Mouse (Mus musculus) hindbrain, embryonic 16.5 days (tissue): ENCODE measurements around the gene Hnf1b. TPM values are rescaled to one million over a fixed set of nuclear protein-coding genes. Genes with fewer than 3 reads are reported as not detected.

Source experiments
- ATAC-seq: fragments of 200-750 bp; cut with Nextera tagmentation; 2 replicates; pipeline ENCODE4 v1.8.0; 2017; ENCODE audit warnings: moderate TSS enrichment, moderate library complexity
- H3K27ac ChIP-seq: fragments of 300-500 bp; sonication (generic); 2 replicates; pipeline ENCODE4 v1.5.1; 2014; ENCODE audit warnings: low read depth, mild to moderate bottlenecking, control low read depth, low read length, moderate library complexity
- H3K27me3 ChIP-seq: fragments of 300-500 bp; sonication (generic); replicated peaks from 2 replicates; pipeline ENCODE4 v1.6.1; 2014; ENCODE audit warnings: low read length; ENCODE audit not compliant: control insufficient read depth, insufficient read depth
- H3K36me3 ChIP-seq: fragments of 300-500 bp; sonication (generic); 2 replicates; pipeline ENCODE4 v1.6.1; 2014; ENCODE audit warnings: mild to moderate bottlenecking, low read length, moderate library complexity, mixed read lengths; ENCODE audit not compliant: control insufficient read depth, insufficient read depth
- H3K4me1 ChIP-seq: fragments of 300-500 bp; sonication (generic); 2 replicates; pipeline ENCODE4 v1.6.1; 2014; ENCODE audit warnings: low read depth, low read length; ENCODE audit not compliant: control insufficient read depth, insufficient read depth
- H3K4me2 ChIP-seq: fragments of 300-500 bp; sonication (generic); 2 replicates; pipeline ENCODE4 v1.6.1; 2014; ENCODE audit warnings: mild to moderate bottlenecking, low read length, control low read depth, moderate library complexity
- H3K4me3 ChIP-seq: fragments of 300-500 bp; sonication (generic); 2 replicates; pipeline ENCODE4 v1.5.1; 2014; ENCODE audit warnings: mild to moderate bottlenecking, low read length, control low read depth, moderate library complexity
- H3K9ac ChIP-seq: fragments of 300-500 bp; sonication (generic); 2 replicates; pipeline ENCODE4 v1.6.1; 2014; ENCODE audit warnings: low read depth, mild to moderate bottlenecking, control low read depth, low read length, moderate library complexity
- H3K9me3 ChIP-seq: fragments of 300-500 bp; sonication (generic); 2 replicates; pipeline ENCODE4 v1.6.1; 2014; ENCODE audit warnings: mild to moderate bottlenecking, low read length, moderate library complexity; ENCODE audit not compliant: control insufficient read depth
- WGBS: fragments of 180-500 bp; shearing (Covaris S2); extraction: QIAGEN DNeasy Blood & Tissue Kit; methylation state at CpG from one replicate; pipeline ENCODE4 v1.1.7; 2014; 5-methylcytosine and 5-hydroxymethylcytosine counted together
- polyA plus RNA-seq: library from polyadenylated mRNA; unstranded; fragments of >200 nt; fragmentation: Nextera tagmentation; extraction: Ambion mirVana; gene quantifications from 2 replicates; pipeline ENCODE4 v1.2.1, GENCODE M21; 2015

Gene Hnf1b
- polyA plus RNA-seq, 1 experiment from 2014 or later = 0.33 TPM

GRCm38 (mm10) chr11:83869147-83869546 is 19.3 kb downstream of the Hnf1b start:
- 17% methylated on average over 1 of the region's 1 CpGs for WGBS

GRCm38 (mm10) chr11:83869686-83870085 is 19.8 kb downstream of the Hnf1b start:
- no peaks in the 10 kb centered on the region for H3K36me3 ChIP-seq
- no peak overlapping the region for H3K4me3 ChIP-seq
- no peak for ATAC-seq
- WGBS = 59% methylated on average over 3 of the region's 3 CpGs
- peaks cover 7% of the 10 kb centered on the region for H3K27me3 ChIP-seq
- H3K9ac ChIP-seq = no peak overlapping the region
- no peak overlapping the region for H3K27ac ChIP-seq
- no peak overlapping the region for H3K4me2 ChIP-seq
- H3K9me3 ChIP-seq = no peaks in the 10 kb centered on the region
- H3K4me1 ChIP-seq = no peaks in the 10 kb centered on the region

More at GRCm38 (mm10) chr11:83869147-83869546, 19.3 kb downstream of the Hnf1b start:
- Histone ChIP-seq H3K9me3 (no peaks in the 10 kb centered on the region), H3K9ac (no peak overlapping the region), H3K36me3 (no peaks in the 10 kb centered on the region), H3K4me2 (no peak overlapping the region), H3K27ac (no peak overlapping the region), H3K27me3 (peaks cover 11% of the 10 kb centered on the region), H3K4me1 (no peaks in the 10 kb centered on the region), H3K4me3 (no peak overlapping the region)
- ATAC-seq = no peak

- Histone ChIP-seq H3K4me2 (no peak overlapping the region), H3K9me3 (no peaks in the 10 kb centered on the region), H3K36me3 (no peaks in the 10 kb centered on the region), H3K27me3 (no peaks in the 10 kb centered on the region; the same call in 1 of the 2 replicates), H3K27ac (no peak overlapping the region), H3K4me1 (no peaks in the 10 kb centered on the region), H3K9ac (no peak overlapping the region), H3K4me3 (no peak overlapping the region)
- WGBS = 81% methylated on average over 9 of the region's 9 CpGs
- no peak for ATAC-seq
Observed at GRCm38 (mm10) chr11:83871780-83872554, 22.1 kb downstream of the Hnf1b start.

GRCm38 (mm10) chr11:83873509-83873908 is 23.6 kb downstream of the Hnf1b start:
- Histone ChIP-seq H3K36me3 (no peaks in the 10 kb centered on the region), H3K9ac (no peak overlapping the region), H3K4me3 (no peak overlapping the region), H3K4me1 (no peaks in the 10 kb centered on the region), H3K27me3 (no peaks in the 10 kb centered on the region), H3K27ac (no peak overlapping the region), H3K9me3 (no peaks in the 10 kb centered on the region), H3K4me2 (no peak overlapping the region)
- no peak for ATAC-seq
- WGBS = 82% methylated on average over 9 of the region's 9 CpGs

GRCm38 (mm10) chr11:83876630-83877029 is 26.8 kb downstream of the Hnf1b start:
- H3K4me1 ChIP-seq = no peaks in the 10 kb centered on the region
- no peaks in the 10 kb centered on the region for H3K27me3 ChIP-seq
- ATAC-seq = no peak
- no peaks in the 10 kb centered on the region for H3K36me3 ChIP-seq
- no peak overlapping the region for H3K27ac ChIP-seq
- no peak overlapping the region for H3K9ac ChIP-seq
- no peak overlapping the region for H3K4me2 ChIP-seq
- no peaks in the 10 kb centered on the region for H3K9me3 ChIP-seq
- 98% methylated on average over 7 of the region's 7 CpGs for WGBS
- H3K4me3 ChIP-seq = no peak overlapping the region

- 80% methylated on average over 8 of the region's 8 CpGs for WGBS
Observed at GRCm38 (mm10) chr11:83877765-83878164, 27.9 kb downstream of the Hnf1b start.

GRCm38 (mm10) chr11:83878417-83878952 is 28.6 kb downstream of the Hnf1b start:
- Histone ChIP-seq H3K36me3 (no peaks in the 10 kb centered on the region), H3K4me3 (no peak overlapping the region), H3K9me3 (no peaks in the 10 kb centered on the region), H3K27ac (no peak overlapping the region), H3K4me1 (no peaks in the 10 kb centered on the region), H3K4me2 (no peak overlapping the region), H3K9ac (no peak overlapping the region), H3K27me3 (no peaks in the 10 kb centered on the region)
- ATAC-seq = no peak
- 78% methylated on average over 4 of the region's 4 CpGs for WGBS

More at GRCm38 (mm10) chr11:83877765-83878164, 27.9 kb downstream of the Hnf1b start:
- H3K9ac ChIP-seq = no peak overlapping the region
- H3K27me3 ChIP-seq = no peaks in the 10 kb centered on the region
- no peaks in the 10 kb centered on the region for H3K36me3 ChIP-seq
- no peak for ATAC-seq
- H3K4me1 ChIP-seq = no peaks in the 10 kb centered on the region
- H3K4me2 ChIP-seq = no peak overlapping the region
- no peaks in the 10 kb centered on the region for H3K9me3 ChIP-seq
- no peak overlapping the region for H3K27ac ChIP-seq
- H3K4me3 ChIP-seq = no peak overlapping the region

GRCm38 (mm10) chr11:83879130-83879529 is 29.3 kb downstream of the Hnf1b start:
- H3K9me3 ChIP-seq = no peaks in the 10 kb centered on the region
- H3K36me3 ChIP-seq = no peaks in the 10 kb centered on the region
- 78% methylated on average over 3 of the region's 3 CpGs for WGBS
- H3K27ac ChIP-seq = no peak overlapping the region
- no peak overlapping the region for H3K4me2 ChIP-seq
- H3K4me1 ChIP-seq = no peaks in the 10 kb centered on the region
- ATAC-seq = no peak
- H3K4me3 ChIP-seq = no peak overlapping the region
- no peaks in the 10 kb centered on the region for H3K27me3 ChIP-seq
- H3K9ac ChIP-seq = no peak overlapping the region

GRCm38 (mm10) chr11:83881438-83881837 is 31.6 kb downstream of the Hnf1b start:
- no peaks in the 10 kb centered on the region for H3K4me1 ChIP-seq
- 90% methylated on average over 5 of the region's 5 CpGs for WGBS
- H3K36me3 ChIP-seq = no peaks in the 10 kb centered on the region
- no peak overlapping the region for H3K4me3 ChIP-seq
- no peak overlapping the region for H3K4me2 ChIP-seq
- ATAC-seq = no peak
- H3K27me3 ChIP-seq = no peaks in the 10 kb centered on the region
- H3K9ac ChIP-seq = no peak overlapping the region
- H3K27ac ChIP-seq = no peak overlapping the region
- H3K9me3 ChIP-seq = no peaks in the 10 kb centered on the region
